Mouse (Mus musculus): ENCODE data around the gene Nr4a1.

The Nr4a1 gene

GRCm38 (mm10) chr15:101286129-101286770 lies 32.2 kb downstream of the Nr4a1 start:
- DNase-seq (ENCODE audit: low spot score), result peak; percentile 37

- DNase-seq (ENCODE audit: low spot score), result no peak
Observed at GRCm38 (mm10) chr15:101287361-101287760, 33.3 kb downstream of the Nr4a1 start.

GRCm38 (mm10) chr15:101290354-101290753 lies 36.3 kb downstream of the Nr4a1 start:
- DNase-seq (ENCODE audit: low spot score), result no peak

- DNase-seq (ENCODE audit: low spot score), result no peak
Observed at GRCm38 (mm10) chr15:101292012-101292411, 37.9 kb downstream of the Nr4a1 start.

GRCm38 (mm10) chr15:101293025-101293621 lies 39.1 kb downstream of the Nr4a1 start, which contains the start of gene 6030408B16Rik:
TSS of gene 6030408B16Rik (plus strand) at chr15:101293212.
- no peak for DNase-seq (ENCODE audit: low spot score)

GRCm38 (mm10) chr15:101294028-101294894 lies 40.2 kb downstream of the Nr4a1 start:
- DNase-seq (ENCODE audit: low spot score), result peak; percentile 31

- no peak for DNase-seq (ENCODE audit: low spot score)
Observed at GRCm38 (mm10) chr15:101295106-101295505, 41.0 kb downstream of the Nr4a1 start.

GRCm38 (mm10) chr15:101295616-101296015 lies 41.5 kb downstream of the Nr4a1 start:
- DNase-seq (ENCODE audit: low spot score), result no peak

GRCm38 (mm10) chr15:101296091-101296490 lies 42.0 kb downstream of the Nr4a1 start:
- DNase-seq (ENCODE audit: low spot score), result no peak

GRCm38 (mm10) chr15:101297988-101298387 lies 43.9 kb downstream of the Nr4a1 start:
- no peak for DNase-seq (ENCODE audit: low spot score)

GRCm38 (mm10) chr15:101298550-101298949 lies 44.5 kb downstream of the Nr4a1 start:
- DNase-seq (ENCODE audit: low spot score), result no peak

GRCm38 (mm10) chr15:101299480-101299960 lies 45.5 kb downstream of the Nr4a1 start:
- DNase-seq (ENCODE audit: low spot score), result no peak

GRCm38 (mm10) chr15:101300128-101300527 lies 46.1 kb downstream of the Nr4a1 start:
- DNase-seq (ENCODE audit: low spot score), result no peak

GRCm38 (mm10) chr15:101302201-101302600 lies 48.1 kb downstream of the Nr4a1 start:
- no peak for DNase-seq (ENCODE audit: low spot score)

- DNase-seq (ENCODE audit: low spot score), result no peak
Observed at GRCm38 (mm10) chr15:101303830-101304229, 49.8 kb downstream of the Nr4a1 start.

- no peak for DNase-seq (ENCODE audit: low spot score)
Observed at GRCm38 (mm10) chr15:101306459-101306858, 52.4 kb downstream of the Nr4a1 start.

GRCm38 (mm10) chr15:101308440-101309348 lies 54.6 kb downstream of the Nr4a1 start:
- no peak for DNase-seq (ENCODE audit: low spot score)

GRCm38 (mm10) chr15:101309493-101309892 lies 55.4 kb downstream of the Nr4a1 start:
- no peak for DNase-seq (ENCODE audit: low spot score)

- no peak for DNase-seq (ENCODE audit: low spot score)
Observed at GRCm38 (mm10) chr15:101311087-101311770, 57.2 kb downstream of the Nr4a1 start.

GRCm38 (mm10) chr15:101312006-101312405 lies 57.9 kb downstream of the Nr4a1 start:
- no peak for DNase-seq (ENCODE audit: low spot score)

- DNase-seq (ENCODE audit: low spot score), result no peak
Observed at GRCm38 (mm10) chr15:101315378-101315777, 61.3 kb downstream of the Nr4a1 start.
